Mouse (Mus musculus): Measurements from ENCODE around the gene Olfr1032. TPM values are rescaled to one million over a fixed set of nuclear protein-coding genes. Genes with fewer than 3 reads are reported as not detected.
A peak's percentile ranks its signal among the peaks of the same experiment; 100 is the strongest.
"Not testable (repeated sequence)": the region's sequence is repeated elsewhere in the genome, so short reads cannot be mapped to it uniquely, and the experiment has no call there.

Olfr1032 gene
- not detected in 2 replicates for polyA plus RNA-seq (2015; fragmentation: Nextera tagmentation; extraction: Ambion mirVana)

DNA sequence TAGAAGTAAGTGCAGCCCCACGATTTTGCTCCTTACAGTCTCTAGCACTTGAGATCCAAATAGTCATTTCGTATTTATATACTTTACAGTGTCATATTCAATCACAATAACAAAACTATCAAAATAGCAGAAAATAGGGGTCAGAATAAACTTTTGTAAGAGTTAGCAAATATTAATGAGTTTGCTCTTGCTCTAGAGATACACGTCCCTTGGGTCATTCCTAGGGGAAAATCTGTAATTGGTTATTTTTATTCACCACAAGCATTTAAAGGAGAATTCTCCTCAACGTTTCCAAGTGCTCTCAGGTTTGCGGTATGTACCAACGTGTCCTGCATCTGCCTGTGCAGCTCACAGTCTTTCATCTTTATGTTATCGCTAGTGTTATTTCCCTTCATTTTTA, at the start of gene Olfr1032:
Gene Olfr1032, plus strand, starts transcription at position 301 of the 400 bp plus-strand sequence.
- Histone ChIP-seq H3K36me3 (no peaks in the 10 kb centered on the region), H3K4me3 (replicated peaks) (no peak within 1 kb of the TSS), H3K9me3 (no peaks in the 10 kb centered on the region), H3K9ac (no peak within 1 kb of the TSS), H3K27ac (no peak within 1 kb of the TSS), H3K27me3 (replicated peaks) (no peaks in the 10 kb centered on the region), H3K4me1 (no peaks in the 10 kb centered on the region), H3K4me2 (no peak within 1 kb of the TSS)
- ATAC-seq (ENCODE audit: insufficient read depth, low FRiP score, low read depth): no peak
- WGBS: 78% methylated on average over 7 of the region's 7 CpGs

DNA sequence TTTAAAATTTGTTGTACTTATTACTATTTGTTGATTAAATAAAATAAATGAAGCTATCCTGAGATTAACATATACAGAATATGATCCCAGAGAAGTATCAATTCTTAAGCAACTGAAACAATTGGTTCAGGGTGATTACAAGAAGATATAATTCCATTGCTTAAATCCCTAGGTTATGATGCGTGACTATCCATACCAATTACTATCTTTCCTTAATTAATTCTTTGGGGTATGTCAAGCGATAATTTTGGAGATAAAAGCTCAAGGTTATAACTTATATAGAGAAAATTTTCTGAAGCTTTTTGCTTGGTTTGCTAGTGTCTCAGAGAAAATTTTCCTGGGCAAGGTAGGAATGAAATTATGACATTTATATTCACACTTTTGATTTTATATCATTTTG, 31.7 kb upstream of the Olfr1032 start, which contains the start of gene Olfr1029:
Gene Olfr1029, plus strand, starts transcription at position 301 of the 400 bp plus-strand sequence.
- Histone ChIP-seq H3K9me3 (no peaks in the 10 kb centered on the region), H3K27me3 (replicated peaks) (no peaks in the 10 kb centered on the region), H3K4me1 (no peaks in the 10 kb centered on the region), H3K27ac (no peak within 1 kb of the TSS), H3K4me2 (no peak within 1 kb of the TSS), H3K36me3 (no peaks in the 10 kb centered on the region), H3K4me3 (replicated peaks) (no peak within 1 kb of the TSS), H3K9ac (no peak within 1 kb of the TSS)
- no peak for ATAC-seq (ENCODE audit: insufficient read depth, low FRiP score, low read depth)
- WGBS: 85% methylated on average over 2 of the region's 2 CpGs

DNA sequence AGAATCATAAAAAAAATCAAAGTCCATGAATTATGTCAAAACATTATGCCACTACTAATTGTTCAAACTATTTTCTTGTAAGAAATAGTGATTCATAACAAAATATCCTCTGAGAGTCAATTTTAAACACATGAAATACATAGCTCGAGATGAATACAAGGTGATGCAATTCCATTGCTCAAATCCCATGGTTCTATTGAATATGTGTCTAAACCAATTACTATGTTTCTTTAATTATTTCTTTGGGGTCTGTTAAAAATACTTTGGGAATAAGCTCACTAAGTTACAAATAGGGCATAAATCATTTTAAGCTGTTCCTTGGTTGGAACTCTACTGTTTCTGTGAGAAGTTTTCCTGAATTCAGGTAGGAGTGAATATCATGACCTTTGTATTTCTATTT, 26.4 kb upstream of the Olfr1032 start, which contains the start of gene Olfr1030:
Gene Olfr1030, plus strand, starts transcription at position 301 of the 400 bp plus-strand sequence.
- no peak within 1 kb of the TSS for H3K9ac ChIP-seq
- H3K4me2 ChIP-seq: no peak within 1 kb of the TSS
- H3K36me3 ChIP-seq: no peaks in the 10 kb centered on the region
- 66% methylated on average over 1 of the region's 1 CpGs for WGBS
- H3K4me1 ChIP-seq: no peaks in the 10 kb centered on the region
- no peaks in the 10 kb centered on the region for H3K9me3 ChIP-seq
- ATAC-seq (ENCODE audit: insufficient read depth, low FRiP score, low read depth): no peak
- H3K4me3 ChIP-seq (replicated peaks): no peak within 1 kb of the TSS
- no peak within 1 kb of the TSS for H3K27ac ChIP-seq
- no peaks in the 10 kb centered on the region for H3K27me3 ChIP-seq (replicated peaks)

DNA sequence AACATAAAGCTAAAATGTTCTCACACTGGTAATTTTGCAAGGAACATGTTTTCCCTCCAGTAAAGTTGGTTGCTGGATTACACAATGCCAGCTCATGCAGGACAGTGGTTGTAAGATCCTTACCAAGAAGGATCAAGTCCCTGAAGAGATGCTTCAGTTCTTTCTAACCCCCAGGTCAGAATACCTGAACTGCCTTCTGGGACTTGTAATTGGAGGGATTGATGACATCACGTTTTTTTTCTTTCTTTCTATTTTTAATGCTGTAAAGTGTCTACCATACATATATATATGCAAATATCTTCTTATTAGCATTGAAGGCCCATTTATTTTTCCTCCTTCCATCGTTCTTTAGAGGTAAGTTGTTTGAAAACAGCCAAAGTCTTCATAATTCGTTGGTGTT, 15.3 kb upstream of the Olfr1032 start, which contains the start of gene Olfr1031:
Gene Olfr1031, plus strand, starts transcription at position 301 of the 400 bp plus-strand sequence.
- no peak within 1 kb of the TSS for H3K9ac ChIP-seq
- ATAC-seq (ENCODE audit: insufficient read depth, low FRiP score, low read depth): no peak
- 65% methylated on average over 3 of the region's 3 CpGs for WGBS

DNA sequence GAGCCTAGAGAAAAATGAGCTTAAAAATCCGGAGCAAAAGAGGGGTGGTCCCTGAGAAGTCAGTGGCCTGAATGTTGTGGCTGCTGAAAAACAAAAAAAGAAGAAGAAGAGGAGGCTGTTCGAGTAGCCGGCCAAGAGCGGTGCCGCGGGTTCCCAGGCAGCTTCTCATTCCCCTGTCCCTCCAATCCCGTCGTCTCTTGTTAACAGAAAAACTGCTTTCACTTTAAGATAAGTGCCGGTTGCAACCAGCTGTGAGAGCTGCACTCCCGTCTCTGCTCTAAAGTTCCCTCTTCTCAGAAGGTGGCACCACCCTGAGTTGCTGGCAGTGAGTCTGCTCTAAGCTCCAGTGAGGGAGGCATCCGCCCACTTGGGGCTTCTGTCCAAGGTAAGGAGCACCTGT, 15.1 kb downstream of the Olfr1032 start, which contains the start of gene Olfr1033:
Gene Olfr1033, plus strand, starts transcription at position 228 of the 400 bp plus-strand sequence.
- H3K27ac ChIP-seq: 0 out of 2 replicates have a peak within 1 kb of the TSS, but pooled peaks have one; percentile 36
- H3K4me3 ChIP-seq (replicated peaks): peak within 1 kb of the TSS; percentile 35
- not testable (repeated sequence) for H3K4me1 ChIP-seq; H3K9ac ChIP-seq; H3K9me3 ChIP-seq; H3K36me3 ChIP-seq; ATAC-seq (ENCODE audit: insufficient read depth, low FRiP score, low read depth); H3K27me3 ChIP-seq (replicated peaks)
- peak within 1 kb of the TSS; percentile 46 for H3K4me2 ChIP-seq
- 2% methylated on average over 11 of the region's 11 CpGs for WGBS

More for the DNA sequence above, 15.3 kb upstream of the Olfr1032 start, which contains the start of gene Olfr1031:
- Histone ChIP-seq H3K4me1 (no peaks in the 10 kb centered on the region), H3K4me2 (no peak within 1 kb of the TSS), H3K27ac (no peak within 1 kb of the TSS), H3K27me3 (replicated peaks) (no peaks in the 10 kb centered on the region), H3K9me3 (no peaks in the 10 kb centered on the region), H3K4me3 (replicated peaks) (no peak within 1 kb of the TSS), H3K36me3 (no peaks in the 10 kb centered on the region)

DNA sequence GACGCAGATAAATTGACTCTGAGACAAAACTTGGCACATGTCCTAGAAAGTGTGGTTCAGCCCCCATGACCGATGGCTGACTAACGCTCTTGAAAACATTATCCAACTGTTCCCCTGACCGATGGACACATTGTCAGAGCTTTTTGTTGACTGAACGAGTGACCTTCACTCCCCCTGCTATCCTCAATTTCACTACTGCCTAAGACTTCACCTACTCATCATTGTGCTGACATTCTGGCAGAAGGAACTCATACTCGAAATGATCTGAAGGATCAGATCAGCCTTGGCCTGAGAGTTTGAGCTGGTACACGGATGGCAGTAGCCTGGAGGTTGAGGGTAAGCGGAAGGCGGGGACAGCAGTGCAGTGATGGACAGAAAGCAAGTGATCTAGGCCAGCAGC, 16.2 kb downstream of the Olfr1032 start:
- H3K4me1 ChIP-seq; H3K27ac ChIP-seq; H3K9me3 ChIP-seq; H3K4me3 ChIP-seq (replicated peaks); H3K36me3 ChIP-seq; H3K9ac ChIP-seq; ATAC-seq (ENCODE audit: insufficient read depth, low FRiP score, low read depth); H3K4me2 ChIP-seq; H3K27me3 ChIP-seq (replicated peaks): not testable (repeated sequence)
- WGBS: 49% methylated on average over 4 of the region's 9 CpGs

DNA sequence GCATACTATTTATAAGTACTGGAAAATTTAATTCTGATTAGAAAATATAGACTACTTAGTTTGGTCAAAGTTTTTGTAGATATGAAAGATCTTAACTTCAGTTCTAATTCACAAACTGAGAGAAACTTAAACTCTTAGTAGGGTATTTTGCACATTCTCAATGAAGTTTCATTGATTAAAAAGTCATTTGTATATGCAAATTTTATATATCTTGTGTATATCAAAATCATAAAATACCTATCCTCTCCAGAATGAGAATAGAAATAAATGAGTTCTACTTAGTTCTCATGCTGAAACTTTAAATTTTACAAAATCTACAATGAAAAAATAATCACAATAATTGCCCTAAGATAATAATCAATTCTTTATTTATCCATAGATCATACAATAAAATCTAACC, 40.2 kb downstream of the Olfr1032 start, which contains the start of gene Olfr1034:
Gene Olfr1034, plus strand, starts transcription at position 301 of the 400 bp plus-strand sequence.
- no peak within 1 kb of the TSS for H3K4me3 ChIP-seq (replicated peaks)
- no peak for ATAC-seq (ENCODE audit: insufficient read depth, low FRiP score, low read depth)
- no peak within 1 kb of the TSS for H3K4me2 ChIP-seq
- H3K27me3 ChIP-seq (replicated peaks): no peaks in the 10 kb centered on the region
- H3K36me3 ChIP-seq: no peaks in the 10 kb centered on the region
- no peak within 1 kb of the TSS for H3K27ac ChIP-seq
- no peaks in the 10 kb centered on the region for H3K4me1 ChIP-seq
- no peak within 1 kb of the TSS for H3K9ac ChIP-seq
- H3K9me3 ChIP-seq: no peaks in the 10 kb centered on the region

DNA sequence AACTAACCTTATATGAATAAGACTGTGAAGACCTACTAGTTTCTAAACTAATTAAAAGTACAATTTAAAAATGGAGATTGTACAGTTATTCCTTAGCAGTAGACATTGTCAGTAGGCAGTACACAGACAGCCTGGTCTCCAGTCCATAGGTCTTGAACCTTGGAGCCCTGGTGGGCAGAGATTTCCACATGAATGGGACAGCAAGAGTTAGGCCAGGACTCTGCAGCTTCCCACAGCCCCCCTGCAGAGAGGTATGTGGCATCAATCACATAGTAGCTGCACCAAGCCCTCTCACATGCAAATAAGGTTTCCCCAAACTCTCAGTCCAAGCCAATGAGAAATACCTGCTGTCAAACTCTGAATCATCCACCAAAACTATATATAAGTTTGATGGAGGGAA, 45.4 kb downstream of the Olfr1032 start:
- H3K9ac ChIP-seq; H3K27ac ChIP-seq; H3K4me1 ChIP-seq; H3K36me3 ChIP-seq; H3K9me3 ChIP-seq; H3K27me3 ChIP-seq (replicated peaks); H3K4me3 ChIP-seq (replicated peaks); ATAC-seq (ENCODE audit: insufficient read depth, low FRiP score, low read depth); H3K4me2 ChIP-seq: not testable (repeated sequence)

Other genes with a start within 250 kb of the Olfr1032 start
- gene Olfr1012, start 242.8 kb upstream of the Olfr1032 start, polyA plus RNA-seq (2015; fragmentation: Nextera tagmentation; extraction: Ambion mirVana): not detected in 2 replicates
- gene Olfr1013, start 238.4 kb upstream of the Olfr1032 start, polyA plus RNA-seq (2015; fragmentation: Nextera tagmentation; extraction: Ambion mirVana): not detected in 2 replicates
- not detected in 2 replicates for gene Olfr1014, start 232.8 kb upstream of the Olfr1032 start, polyA plus RNA-seq (2015; fragmentation: Nextera tagmentation; extraction: Ambion mirVana)
- gene Olfr1015, start 223.5 kb upstream of the Olfr1032 start, polyA plus RNA-seq (2015; fragmentation: Nextera tagmentation; extraction: Ambion mirVana): not detected in 2 replicates
- not detected in 2 replicates for gene Olfr1016, start 203.0 kb upstream of the Olfr1032 start, polyA plus RNA-seq (2015; fragmentation: Nextera tagmentation; extraction: Ambion mirVana)
- not detected in 2 replicates for gene Olfr1018, start 187.1 kb upstream of the Olfr1032 start, polyA plus RNA-seq (2015; fragmentation: Nextera tagmentation; extraction: Ambion mirVana)
- not detected in 2 replicates for gene Olfr1019, start 160.1 kb upstream of the Olfr1032 start, polyA plus RNA-seq (2015; fragmentation: Nextera tagmentation; extraction: Ambion mirVana)
- gene Olfr1020, start 158.5 kb upstream of the Olfr1032 start, polyA plus RNA-seq (2015; fragmentation: Nextera tagmentation; extraction: Ambion mirVana): not detected in 2 replicates
- gene Olfr1022, start 136.9 kb upstream of the Olfr1032 start, polyA plus RNA-seq (2015; fragmentation: Nextera tagmentation; extraction: Ambion mirVana): not detected in 2 replicates
- gene Olfr1023, start 119.9 kb upstream of the Olfr1032 start, polyA plus RNA-seq (2015; fragmentation: Nextera tagmentation; extraction: Ambion mirVana): not detected in 2 replicates
- gene Olfr1024, start 100.5 kb upstream of the Olfr1032 start, polyA plus RNA-seq (2015; fragmentation: Nextera tagmentation; extraction: Ambion mirVana): not detected in 2 replicates
- not detected in 2 replicates for gene Olfr1025-ps1, start 90.3 kb upstream of the Olfr1032 start, polyA plus RNA-seq (2015; fragmentation: Nextera tagmentation; extraction: Ambion mirVana)
- not detected in 2 replicates for gene Olfr1026, start 84.0 kb upstream of the Olfr1032 start, polyA plus RNA-seq (2015; fragmentation: Nextera tagmentation; extraction: Ambion mirVana)
- gene Olfr1028, start 55.1 kb upstream of the Olfr1032 start, polyA plus RNA-seq (2015; fragmentation: Nextera tagmentation; extraction: Ambion mirVana): not detected in 2 replicates
- gene Olfr1029, start 31.6 kb upstream of the Olfr1032 start, polyA plus RNA-seq (2015; fragmentation: Nextera tagmentation; extraction: Ambion mirVana): not detected in 2 replicates
- not detected in 2 replicates for gene Olfr1030, start 26.3 kb upstream of the Olfr1032 start, polyA plus RNA-seq (2015; fragmentation: Nextera tagmentation; extraction: Ambion mirVana)
- gene Olfr1031, start 15.2 kb upstream of the Olfr1032 start, polyA plus RNA-seq (2015; fragmentation: Nextera tagmentation; extraction: Ambion mirVana): not detected in 2 replicates
- 3.6 and 5.2 TPM in 2 replicates for gene Olfr1033, start 15.1 kb downstream of the Olfr1032 start, polyA plus RNA-seq (2015; fragmentation: Nextera tagmentation; extraction: Ambion mirVana)
- gene Olfr1034, start 40.3 kb downstream of the Olfr1032 start, polyA plus RNA-seq (2015; fragmentation: Nextera tagmentation; extraction: Ambion mirVana): 0.05 and 0.10 TPM in 2 replicates
- not detected in 2 replicates for gene Olfr1036, start 68.5 kb downstream of the Olfr1032 start, polyA plus RNA-seq (2015; fragmentation: Nextera tagmentation; extraction: Ambion mirVana)
- gene Olfr1037, start 81.8 kb downstream of the Olfr1032 start, polyA plus RNA-seq (2015; fragmentation: Nextera tagmentation; extraction: Ambion mirVana): not detected in 2 replicates
- not detected in 2 replicates for gene Olfr1039, start 130.4 kb downstream of the Olfr1032 start, polyA plus RNA-seq (2015; fragmentation: Nextera tagmentation; extraction: Ambion mirVana)
- not detected in 2 replicates for gene Olfr1040, start 141.2 kb downstream of the Olfr1032 start, polyA plus RNA-seq (2015; fragmentation: Nextera tagmentation; extraction: Ambion mirVana)
- not detected in 2 replicates for gene Olfr1042, start 156.3 kb downstream of the Olfr1032 start, polyA plus RNA-seq (2015; fragmentation: Nextera tagmentation; extraction: Ambion mirVana)
- not detected in 2 replicates for gene Olfr1043, start 162.0 kb downstream of the Olfr1032 start, polyA plus RNA-seq (2015; fragmentation: Nextera tagmentation; extraction: Ambion mirVana)
- gene Olfr1044, start 172.3 kb downstream of the Olfr1032 start, polyA plus RNA-seq (2015; fragmentation: Nextera tagmentation; extraction: Ambion mirVana): not detected in 2 replicates
- not detected in 2 replicates for gene Olfr52, start 180.1 kb downstream of the Olfr1032 start, polyA plus RNA-seq (2015; fragmentation: Nextera tagmentation; extraction: Ambion mirVana)
- gene Olfr1045, start 197.5 kb downstream of the Olfr1032 start, polyA plus RNA-seq (2015; fragmentation: Nextera tagmentation; extraction: Ambion mirVana): not detected in 2 replicates
- not detected in 2 replicates for gene Olfr1046, start 213.8 kb downstream of the Olfr1032 start, polyA plus RNA-seq (2015; fragmentation: Nextera tagmentation; extraction: Ambion mirVana)
- gene Olfr1047, start 225.9 kb downstream of the Olfr1032 start, polyA plus RNA-seq (2015; fragmentation: Nextera tagmentation; extraction: Ambion mirVana): not detected in 2 replicates
- gene Olfr1048, start 234.7 kb downstream of the Olfr1032 start, polyA plus RNA-seq (2015; fragmentation: Nextera tagmentation; extraction: Ambion mirVana): not detected in 2 replicates